Mouse (Mus musculus) limb, embryonic 14.5 days (tissue): ENCODE data around the gene Iqgap1. TPM values are rescaled to one million over a fixed set of nuclear protein-coding genes. Genes with fewer than 3 reads are reported as not detected.

Experiments used
- ATAC-seq: fragments of 200-750 bp; cut with Nextera tagmentation; 2 replicates; pipeline ENCODE4 v1.8.0; 2017; ENCODE audit warnings: low read depth, moderate number of reproducible peaks, moderate TSS enrichment; ENCODE audit not compliant: low FRiP score
- DNase-seq: peaks from one replicate; pipeline ENCODE4 v3.0.0-alpha.2; 2015; ENCODE audit warnings: low spot score
- H3K27ac ChIP-seq: fragments of 300-500 bp; sonication (generic); replicated peaks from 2 replicates; pipeline ENCODE4 v1.5.1; 2014; ENCODE audit warnings: low read depth, mild to moderate bottlenecking, low read length, moderate library complexity, mixed read lengths
- H3K27me3 ChIP-seq: fragments of 300-500 bp; sonication (generic); 2 replicates; pipeline ENCODE4 v1.6.1; 2014; ENCODE audit warnings: low read length, mixed read lengths; ENCODE audit not compliant: control insufficient read depth, insufficient read depth
- H3K36me3 ChIP-seq: fragments of 300-500 bp; sonication (generic); 2 replicates; pipeline ENCODE4 v1.6.1; 2014; ENCODE audit warnings: mild to moderate bottlenecking, low read length, moderate library complexity, mixed read lengths; ENCODE audit not compliant: control insufficient read depth, insufficient read depth
- H3K4me1 ChIP-seq: fragments of 300-500 bp; sonication (generic); 2 replicates; pipeline ENCODE4 v1.6.1; 2014; ENCODE audit warnings: antibody characterized with exemption, low read length, mixed read lengths; ENCODE audit not compliant: control insufficient read depth, insufficient read depth
- H3K4me2 ChIP-seq: fragments of 300-500 bp; sonication (generic); replicated peaks from 2 replicates; pipeline ENCODE4 v1.6.1; 2014; ENCODE audit warnings: low read depth, mild to moderate bottlenecking, low read length, moderate library complexity; ENCODE audit not compliant: severe bottlenecking
- H3K4me3 ChIP-seq: fragments of 300-500 bp; sonication (generic); replicated peaks from 2 replicates; pipeline ENCODE4 v1.5.1; 2014; ENCODE audit warnings: low read length
- H3K9ac ChIP-seq: fragments of 300-500 bp; sonication (generic); 2 replicates; pipeline ENCODE4 v1.6.1; 2014; ENCODE audit warnings: mild to moderate bottlenecking, low read depth, low read length, moderate library complexity; ENCODE audit not compliant: severe bottlenecking
- H3K9me3 ChIP-seq: fragments of 300-500 bp; sonication (generic); 2 replicates; pipeline ENCODE4 v1.6.1; 2016; ENCODE audit warnings: low read length; ENCODE audit not compliant: control insufficient read depth
- POLR2A ChIP-seq: fragments of 200-500 bp; IDR thresholded peaks from 2 replicates; pipeline ENCODE4 v1.8.0; 2012; ENCODE audit warnings: inconsistent platforms, mild to moderate bottlenecking, moderate library complexity, borderline replicate concordance; ENCODE audit not compliant: insufficient read depth, insufficient read length; ENCODE audit errors: extremely low read depth
- WGBS: fragments of 180-500 bp; shearing (Covaris S2); extraction: QIAGEN DNeasy Blood & Tissue Kit; methylation state at CpG from one replicate; pipeline ENCODE4 v1.1.7; 2014; 5-methylcytosine and 5-hydroxymethylcytosine counted together
- polyA plus RNA-seq, 2 experiments: library from polyadenylated mRNA; depleted of rRNA in 1 of 2; stranded (reverse) in 1 of 2; unstranded in 1 of 2; fragments of >200 nt; fragmentation: Nextera tagmentation in 1 of 2; extraction: Ambion mirVana in 1 of 2; gene quantifications; 2 replicates each; pipeline versions ENCODE4 v1.2.1 to v1.2.3; 2012 to 2014

Iqgap1 gene
- polyA plus RNA-seq, 2 experiments, result 43.9 to 93.2 TPM

DNA sequence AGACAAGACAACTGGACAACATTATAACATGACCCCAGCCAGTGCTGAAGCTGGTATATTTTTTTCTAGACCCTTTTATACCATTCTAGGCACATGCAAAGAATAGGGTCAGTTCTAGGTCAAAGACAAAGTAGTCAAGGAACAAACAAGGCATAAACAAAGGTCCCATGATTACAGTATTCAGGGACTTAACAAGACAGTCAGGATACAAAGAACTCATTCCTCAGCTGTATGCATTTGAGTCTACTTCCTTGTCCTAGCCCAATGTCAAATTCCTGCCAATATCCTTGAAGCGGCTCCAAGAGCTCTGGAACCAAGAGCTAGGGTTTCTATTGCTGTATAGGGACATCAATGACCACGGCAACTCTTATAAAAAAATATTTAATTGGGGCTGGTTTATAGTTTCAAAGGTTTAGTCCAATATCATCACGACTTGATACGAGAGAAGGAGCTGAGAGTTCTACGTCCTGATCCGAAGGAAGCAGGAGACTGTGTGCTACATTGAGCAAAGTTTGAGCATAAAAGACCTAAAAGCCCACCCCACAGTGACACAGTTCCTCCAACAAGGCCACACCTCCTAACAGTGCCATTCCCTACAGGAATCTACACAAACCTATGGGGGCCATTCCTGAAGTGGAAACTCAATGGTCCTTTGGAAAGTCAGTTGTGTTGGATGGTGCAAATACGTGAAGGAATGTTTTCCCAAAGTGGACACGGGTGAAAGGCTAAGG is 18.3 kb upstream of the Iqgap1 start:
- 80% methylated on average over 8 of the region's 8 CpGs for WGBS
- H3K27ac ChIP-seq, result no peak overlapping the region
- ATAC-seq, result no peak
- H3K9ac ChIP-seq, result no peak overlapping the region
- no peaks in the 10 kb centered on the region for H3K36me3 ChIP-seq
- DNase-seq, result no peak
- H3K4me3 ChIP-seq, result no peak overlapping the region
- no peaks in the 10 kb centered on the region for H3K4me1 ChIP-seq
- no peaks in the 10 kb centered on the region for H3K27me3 ChIP-seq
- TF ChIP-seq POLR2A, result no peak
- H3K4me2 ChIP-seq, result no peak overlapping the region
- H3K9me3 ChIP-seq, result no peaks in the 10 kb centered on the region

DNA sequence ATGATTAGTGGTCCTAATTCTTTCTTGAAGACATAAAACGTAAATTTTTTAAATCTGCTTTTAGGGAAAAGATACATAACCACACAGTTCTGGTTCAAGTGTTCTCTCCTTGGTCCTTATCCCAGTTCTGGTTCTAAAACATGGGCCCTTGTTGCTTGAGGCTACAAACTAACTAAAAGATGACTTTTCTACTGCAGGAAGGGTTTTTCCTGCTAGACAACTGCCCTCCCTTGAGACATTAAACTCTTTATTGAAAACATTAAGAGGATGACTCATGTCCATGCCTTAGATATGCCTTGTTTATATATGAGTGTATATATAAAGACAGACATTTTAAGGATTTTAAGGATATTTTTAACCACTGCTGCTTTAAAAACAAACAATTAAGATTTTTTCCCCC is 17.4 kb upstream of the Iqgap1 start:
- DNase-seq (no peak), ATAC-seq (no peak)
- Histone ChIP-seq H3K4me3 (no peak overlapping the region), H3K27ac (no peak overlapping the region), H3K4me1 (no peaks in the 10 kb centered on the region), H3K9me3 (no peaks in the 10 kb centered on the region), H3K36me3 (no peaks in the 10 kb centered on the region), H3K9ac (no peak overlapping the region), H3K27me3 (no peaks in the 10 kb centered on the region), H3K4me2 (no peak overlapping the region)
- no peak for TF ChIP-seq POLR2A
- WGBS, result 87% methylated on average over 1 of the region's 1 CpGs

GRCm38 (mm10) chr7:80842132-80842531 is 16.4 kb upstream of the Iqgap1 start:
- Histone ChIP-seq H3K4me1 (no peaks in the 10 kb centered on the region), H3K9me3 (no peaks in the 10 kb centered on the region), H3K9ac (no peak overlapping the region), H3K36me3 (no peaks in the 10 kb centered on the region), H3K27ac (no peak overlapping the region), H3K4me3 (no peak overlapping the region), H3K27me3 (no peaks in the 10 kb centered on the region), H3K4me2 (no peak overlapping the region)
- WGBS, result 68% methylated on average over 5 of the region's 5 CpGs
- DNase-seq (no peak), ATAC-seq (no peak)
- TF ChIP-seq POLR2A, result no peak

GRCm38 (mm10) chr7:80840937-80841336 is 15.2 kb upstream of the Iqgap1 start:
- no peak for TF ChIP-seq POLR2A
- ATAC-seq (no peak), DNase-seq (no peak)
- WGBS, result 76% methylated on average over 4 of the region's 4 CpGs
- Histone ChIP-seq H3K36me3 (no peaks in the 10 kb centered on the region), H3K9ac (no peak overlapping the region), H3K4me2 (no peak overlapping the region), H3K27me3 (no peaks in the 10 kb centered on the region), H3K9me3 (no peaks in the 10 kb centered on the region), H3K27ac (no peak overlapping the region), H3K4me1 (no peaks in the 10 kb centered on the region), H3K4me3 (no peak overlapping the region)

- H3K9me3 ChIP-seq, result no peaks in the 10 kb centered on the region
- no peaks in the 10 kb centered on the region for H3K36me3 ChIP-seq
- ATAC-seq (no peak), DNase-seq (no peak)
- no peak overlapping the region for H3K4me3 ChIP-seq
- WGBS, result 43% methylated on average over 1 of the region's 1 CpGs
- H3K27ac ChIP-seq, result no peak overlapping the region
- no peak for TF ChIP-seq POLR2A
- H3K4me1 ChIP-seq, result no peaks in the 10 kb centered on the region
- H3K9ac ChIP-seq, result no peak overlapping the region
- no peaks in the 10 kb centered on the region for H3K27me3 ChIP-seq
- H3K4me2 ChIP-seq, result no peak overlapping the region
Observed at GRCm38 (mm10) chr7:80840241-80840640, 14.5 kb upstream of the Iqgap1 start.

- Histone ChIP-seq H3K36me3 (no peaks in the 10 kb centered on the region), H3K27ac (no peak overlapping the region), H3K9me3 (no peaks in the 10 kb centered on the region), H3K4me3 (no peak overlapping the region), H3K27me3 (no peaks in the 10 kb centered on the region), H3K9ac (no peak overlapping the region), H3K4me1 (no peaks in the 10 kb centered on the region), H3K4me2 (no peak overlapping the region)
- no peak for ATAC-seq
- TF ChIP-seq POLR2A, result no peak
- DNase-seq, result no peak
Observed at GRCm38 (mm10) chr7:80839755-80840154, 14.0 kb upstream of the Iqgap1 start.
